Mouse (Mus musculus): ENCODE measurements around the gene Zfp568. TPM values are rescaled to one million over a fixed set of nuclear protein-coding genes. Genes with fewer than 3 reads are reported as not detected.
A peak's percentile ranks its signal among the peaks of the same experiment; 100 is the strongest.

Zfp568 gene
- polyA plus RNA-seq, 1 experiment from 2014 or later = 14.1 TPM

- Histone ChIP-seq H3K27me3 (replicated peaks) (no peaks in the 10 kb centered on the region), H3K4me2 (replicated peaks) (peak within 1 kb of the TSS; percentile 90), H3K9me3 (no peaks in the 10 kb centered on the region), H3K9ac (peak within 1 kb of the TSS; percentile 79), H3K36me3 (peaks cover 27% of the 10 kb centered on the region), H3K4me3 (peak within 1 kb of the TSS; percentile 82), H3K27ac (peak within 1 kb of the TSS; percentile 68), H3K4me1 (peaks cover 6% of the 10 kb centered on the region)
- WGBS = under 1% methylated on average over 50 of the region's 50 CpGs
- peak; percentile 91 for ATAC-seq (ENCODE audit: low FRiP score, low read depth)
These were observed 88.6 kb downstream of the Zfp568 start, which contains the start of gene Zfp82 for GRCm38 (mm10) chr7:30072146-30073028. Gene Zfp82, minus strand, starts transcription at chr7:30072900.

Other genes with a start within 250 kb of the Zfp568 start
- 15.4 and 15.5 TPM in 2 replicates for gene Zfp84, start 215.4 kb upstream of the Zfp568 start, polyA plus RNA-seq (2016; fragmentation: Nextera tagmentation; extraction: Ambion mirVana)
- gene Zfp30, start 200.0 kb upstream of the Zfp568 start, polyA plus RNA-seq (2016; fragmentation: Nextera tagmentation; extraction: Ambion mirVana) = 9.7 and 10.4 TPM in 2 replicates
- 26.5 and 27.7 TPM in 2 replicates for gene Zfp790, start 167.8 kb upstream of the Zfp568 start, polyA plus RNA-seq (2016; fragmentation: Nextera tagmentation; extraction: Ambion mirVana)
- gene Zfp940, start 130.3 kb upstream of the Zfp568 start, polyA plus RNA-seq (2016; fragmentation: Nextera tagmentation; extraction: Ambion mirVana) = 11.1 and 11.3 TPM in 2 replicates
- 12.7 and 13.9 TPM in 2 replicates for gene Zfp420, start 124.0 kb upstream of the Zfp568 start, polyA plus RNA-seq (2016; fragmentation: Nextera tagmentation; extraction: Ambion mirVana)
- 14.8 and 16.8 TPM in 2 replicates for gene Zfp27, start 77.4 kb upstream of the Zfp568 start, polyA plus RNA-seq (2016; fragmentation: Nextera tagmentation; extraction: Ambion mirVana)
- 6.1 and 6.5 TPM in 2 replicates for gene Zfp383, start 75.7 kb upstream of the Zfp568 start, polyA plus RNA-seq (2016; fragmentation: Nextera tagmentation; extraction: Ambion mirVana)
- gene Zfp74, start 29.9 kb upstream of the Zfp568 start, polyA plus RNA-seq (2016; fragmentation: Nextera tagmentation; extraction: Ambion mirVana) = 13.3 and 13.5 TPM in 2 replicates
- 7.1 and 8.7 TPM in 2 replicates for gene Zfp14, start 67.4 kb downstream of the Zfp568 start, polyA plus RNA-seq (2016; fragmentation: Nextera tagmentation; extraction: Ambion mirVana)
- 8.2 and 10.4 TPM in 2 replicates for gene Zfp82, start 88.9 kb downstream of the Zfp568 start, polyA plus RNA-seq (2016; fragmentation: Nextera tagmentation; extraction: Ambion mirVana)
- gene Gm26920, start 106.5 kb downstream of the Zfp568 start, polyA plus RNA-seq (2016; fragmentation: Nextera tagmentation; extraction: Ambion mirVana) = 1.4 and 3.1 TPM in 2 replicates
- 14.2 and 16.0 TPM in 2 replicates for gene Zfp566, start 106.6 kb downstream of the Zfp568 start, polyA plus RNA-seq (2016; fragmentation: Nextera tagmentation; extraction: Ambion mirVana)
- 107 and 116 TPM in 2 replicates for gene Zfp260, start 110.8 kb downstream of the Zfp568 start, polyA plus RNA-seq (2016; fragmentation: Nextera tagmentation; extraction: Ambion mirVana)
- 11.5 and 12.3 TPM in 2 replicates for gene Zfp382, start 138.0 kb downstream of the Zfp568 start, polyA plus RNA-seq (2016; fragmentation: Nextera tagmentation; extraction: Ambion mirVana)
- gene Zfp146, start 185.8 kb downstream of the Zfp568 start, polyA plus RNA-seq (2016; fragmentation: Nextera tagmentation; extraction: Ambion mirVana) = 14.6 and 15.6 TPM in 2 replicates
- gene Cox7a1, start 200.2 kb downstream of the Zfp568 start, polyA plus RNA-seq (2016; fragmentation: Nextera tagmentation; extraction: Ambion mirVana) = 2.9 and 5.8 TPM in 2 replicates
- 73.3 and 78.3 TPM in 2 replicates for gene Capns1, start 214.9 kb downstream of the Zfp568 start, polyA plus RNA-seq (2016; fragmentation: Nextera tagmentation; extraction: Ambion mirVana)
- gene Polr2i, start 248.0 kb downstream of the Zfp568 start, polyA plus RNA-seq (2016; fragmentation: Nextera tagmentation; extraction: Ambion mirVana) = 156 and 166 TPM in 2 replicates
- 292 and 299 TPM in 2 replicates for gene Tbcb, start 248.3 kb downstream of the Zfp568 start, polyA plus RNA-seq (2016; fragmentation: Nextera tagmentation; extraction: Ambion mirVana)

Data from neural tube, embryonic 12.5 days (tissue).